Mouse (Mus musculus) kidney, postnatal 10 days (tissue): Measurements from ENCODE around the gene Slc4a7.

ENCODE experiments used
- DNase-seq: peaks from one replicate; pipeline ENCODE4 v3.0.0; 2021; ENCODE audit warnings: mixed read lengths

Gene Slc4a7

GRCm38 (mm10) chr14:14701710-14702329 is at the start of gene Slc4a7:
Gene Slc4a7, plus strand, starts transcription at chr14:14702279.
- DNase-seq = no peak

DNA sequence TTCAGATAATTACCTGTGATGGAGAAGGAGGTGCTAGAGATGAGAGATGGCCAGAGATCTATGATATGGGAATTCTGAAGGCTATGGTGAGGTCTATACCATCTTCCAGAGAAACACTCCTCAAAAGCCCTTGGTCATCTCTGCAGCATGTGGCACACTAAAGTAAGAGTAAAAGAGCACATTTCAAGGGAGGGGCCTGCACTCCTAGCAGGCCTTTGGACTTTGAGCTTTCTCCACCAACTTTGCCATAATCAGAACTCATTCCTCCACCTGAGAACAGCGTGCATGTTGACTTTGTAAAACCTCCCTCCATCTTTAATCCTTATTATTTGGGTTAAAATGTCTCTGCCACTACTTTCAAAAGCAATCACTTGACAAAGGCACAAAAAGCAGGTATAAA is 31.5 kb upstream of the Slc4a7 start:
- no peak for DNase-seq

DNA sequence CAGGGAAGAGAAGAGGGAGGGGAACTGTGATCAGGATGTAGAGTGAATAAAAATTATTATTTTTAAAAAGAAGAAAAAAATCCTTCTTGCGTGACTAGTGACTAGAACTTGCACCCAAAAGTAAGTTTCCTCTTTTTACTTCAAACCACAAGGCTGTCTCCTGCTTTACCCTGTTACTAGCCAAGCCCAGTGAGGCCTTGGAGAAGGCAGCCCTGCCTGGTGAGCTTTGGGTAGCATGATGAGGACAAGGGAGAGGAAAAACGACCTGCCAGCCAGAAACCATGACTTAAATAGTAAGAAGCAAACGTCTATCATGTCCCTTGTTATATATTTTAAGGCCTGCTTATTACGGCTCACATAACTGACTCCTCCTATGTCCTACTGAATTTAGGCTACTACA is 20.5 kb upstream of the Slc4a7 start:
- DNase-seq = no peak

GRCm38 (mm10) chr14:14684771-14685170 is 17.3 kb upstream of the Slc4a7 start:
- no peak for DNase-seq

GRCm38 (mm10) chr14:14686101-14686551 is 16.0 kb upstream of the Slc4a7 start:
- peak; percentile 5 for DNase-seq

DNA sequence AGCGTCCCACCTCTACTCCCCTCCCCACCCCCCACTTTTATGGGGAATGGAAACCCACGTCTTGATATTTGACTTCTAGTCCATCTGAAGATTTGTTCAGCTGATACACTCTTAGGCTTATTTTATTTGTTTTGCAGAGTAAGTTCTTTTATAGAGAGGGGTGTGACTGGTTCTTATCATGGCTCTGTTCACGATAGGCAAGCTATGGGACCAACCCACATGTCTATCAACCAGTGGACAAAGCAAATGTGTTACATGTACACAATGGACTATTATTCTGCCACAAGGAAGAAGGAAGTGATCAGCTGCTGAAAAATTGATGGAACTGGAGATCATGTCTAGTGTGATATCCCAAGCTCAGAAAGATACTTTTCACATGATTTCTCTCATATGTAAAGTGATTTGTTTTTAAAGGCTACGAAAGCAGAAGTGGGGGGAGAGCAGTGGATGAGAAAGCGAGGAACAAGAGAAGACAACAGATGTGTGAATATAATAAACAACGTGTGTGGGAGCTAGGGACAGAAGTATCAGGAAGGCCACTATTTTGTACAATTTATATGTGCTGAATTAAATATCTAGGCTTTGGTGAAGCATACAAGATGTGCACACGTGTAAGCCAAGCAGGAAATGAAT is 14.7 kb upstream of the Slc4a7 start:
- no peak for DNase-seq

GRCm38 (mm10) chr14:14702399-14703345 is 593 bp downstream of the Slc4a7 start:
- peak; percentile 96 for DNase-seq

GRCm38 (mm10) chr14:14703346-14703871 is 1.3 kb downstream of the Slc4a7 start:
- DNase-seq = peak; percentile 76

DNA sequence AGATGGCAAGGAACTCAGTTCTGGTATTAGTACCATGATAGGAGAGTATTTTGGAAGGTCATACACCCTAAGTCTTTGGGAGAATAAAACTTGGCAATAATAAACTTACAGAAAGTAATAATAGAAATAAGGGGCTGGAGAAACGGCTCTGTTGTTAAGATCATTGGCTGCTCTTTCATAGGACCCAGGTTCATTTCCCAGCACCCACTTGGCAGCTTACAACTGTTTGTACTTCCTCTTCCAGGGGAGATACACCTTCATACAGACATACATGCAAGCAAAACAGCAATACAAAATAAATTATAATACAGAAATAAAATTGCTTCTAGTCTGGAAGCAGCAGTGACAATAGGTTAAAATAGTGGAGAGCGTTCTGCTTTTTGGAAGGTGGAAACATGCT is 2.6 kb downstream of the Slc4a7 start:
- no peak for DNase-seq

DNA sequence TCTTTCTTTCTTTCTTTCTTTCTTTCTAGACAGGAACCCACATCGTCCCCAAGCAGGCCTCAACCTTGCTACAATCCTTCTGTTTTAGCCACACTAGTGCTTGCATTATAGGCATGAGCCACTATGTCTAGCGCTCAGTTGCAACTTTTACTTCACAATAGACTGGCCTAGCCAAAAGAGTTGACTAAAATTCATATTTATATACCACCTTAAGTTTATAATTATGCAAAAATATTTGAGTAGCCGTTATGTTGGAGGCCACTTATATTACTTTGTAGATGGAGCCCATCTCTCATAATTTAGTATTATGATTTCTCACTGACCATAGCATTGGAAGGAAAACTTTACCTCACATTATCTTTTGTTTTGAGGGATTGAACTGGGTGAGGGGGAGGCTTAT is 3.0 kb downstream of the Slc4a7 start:
- no peak for DNase-seq

GRCm38 (mm10) chr14:14706381-14706780 is 4.3 kb downstream of the Slc4a7 start:
- no peak for DNase-seq

- DNase-seq = no peak
These were observed 5.0 kb downstream of the Slc4a7 start for GRCm38 (mm10) chr14:14707061-14707460.

- no peak for DNase-seq
These were observed 6.9 kb downstream of the Slc4a7 start for GRCm38 (mm10) chr14:14709021-14709420.

DNA sequence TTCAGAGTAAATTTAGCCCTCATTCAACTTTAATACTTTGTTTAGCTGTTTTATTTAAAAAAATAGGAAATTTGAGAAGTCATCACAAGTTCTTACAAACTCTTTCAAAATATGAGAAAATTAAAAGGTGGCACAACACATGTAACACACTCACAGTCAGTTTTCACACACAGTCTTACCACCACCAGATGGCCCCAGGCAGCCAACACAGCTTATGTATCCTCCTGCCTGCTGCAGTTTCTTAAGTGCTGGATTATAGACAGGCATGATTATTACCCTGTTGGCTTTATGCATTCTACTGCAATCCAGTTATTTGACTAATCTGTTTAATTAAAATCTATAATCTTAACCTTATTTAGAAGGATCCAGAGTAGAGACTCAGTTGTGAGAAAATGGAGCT is 12.1 kb downstream of the Slc4a7 start:
- peak; percentile 24 for DNase-seq

DNA sequence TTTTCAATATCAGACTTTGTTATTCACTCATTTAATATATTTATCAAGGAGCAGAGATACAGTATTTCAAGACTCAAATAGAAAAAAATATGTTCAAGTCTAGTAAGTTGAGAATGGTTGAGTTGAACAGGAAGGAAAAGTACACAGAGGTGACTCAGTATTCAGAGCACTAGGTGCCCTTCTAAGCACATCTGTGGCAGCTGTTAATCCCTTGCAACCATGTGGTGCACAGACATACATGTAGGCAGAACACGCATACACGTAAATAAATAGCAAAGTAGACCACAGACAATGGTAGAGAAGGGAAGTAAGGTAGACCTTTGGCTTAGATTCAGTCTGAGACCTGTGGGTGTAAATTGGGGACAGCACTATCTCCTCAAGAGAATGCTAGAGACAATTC is 13.7 kb downstream of the Slc4a7 start:
- no peak for DNase-seq

GRCm38 (mm10) chr14:14716843-14717242 is 14.8 kb downstream of the Slc4a7 start:
- no peak for DNase-seq

DNA sequence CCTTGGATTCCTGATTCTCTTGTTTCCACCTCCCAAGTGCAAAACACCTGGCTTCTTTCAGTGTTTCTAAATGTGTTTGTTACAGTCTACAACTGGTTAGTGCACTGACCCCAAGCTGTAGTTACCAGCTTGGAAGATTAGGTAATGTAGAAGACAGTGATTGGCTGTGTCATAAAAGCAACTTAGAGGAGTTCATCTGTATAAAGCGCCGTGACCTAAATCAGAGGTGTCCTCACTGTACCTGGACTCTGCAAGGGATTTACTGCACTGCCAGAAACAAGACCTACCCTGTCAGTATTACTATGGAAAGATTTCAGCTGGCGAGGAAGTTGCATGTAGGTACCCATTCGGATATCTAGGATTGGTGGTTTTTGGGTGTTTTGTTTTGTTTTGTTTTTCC is 16.5 kb downstream of the Slc4a7 start:
- DNase-seq = no peak

- no peak for DNase-seq
These were observed 79.1 kb downstream of the Slc4a7 start for GRCm38 (mm10) chr14:14781169-14781568.

GRCm38 (mm10) chr14:14784223-14784622 is 82.1 kb downstream of the Slc4a7 start:
- no peak for DNase-seq

- DNase-seq = no peak
These were observed 84.9 kb downstream of the Slc4a7 start for GRCm38 (mm10) chr14:14786979-14787378.

- no peak for DNase-seq
These were observed 87.9 kb downstream of the Slc4a7 start for GRCm38 (mm10) chr14:14789840-14790470.

- no peak for DNase-seq
These were observed 97.8 kb downstream of the Slc4a7 start for GRCm38 (mm10) chr14:14799861-14800260.

DNA sequence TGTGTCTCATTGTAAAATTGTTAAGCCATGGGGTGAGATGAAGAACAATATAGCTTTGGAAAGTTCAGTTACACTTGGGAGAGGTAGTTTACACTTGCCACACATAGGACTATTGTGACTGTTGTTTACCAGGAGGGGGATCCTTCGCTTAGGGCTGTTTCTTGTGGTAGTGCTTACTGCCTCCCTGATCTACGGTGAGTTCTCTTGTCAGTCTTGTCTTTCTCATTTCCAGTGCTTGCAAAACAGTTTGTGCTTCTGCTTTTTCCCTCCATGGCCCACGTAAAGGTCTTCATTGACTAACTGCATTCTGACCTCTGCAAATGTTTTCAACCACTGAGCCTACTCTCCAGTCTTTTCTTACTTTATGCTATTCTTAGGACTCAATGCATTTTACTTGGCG is 98.3 kb downstream of the Slc4a7 start:
- no peak for DNase-seq
